Mouse (Mus musculus) small intestine, adult 2 months (tissue): ENCODE results near the gene Krtap5-1.

Experiments
- CTCF ChIP-seq: fragments of 200-500 bp; IDR thresholded peaks from 2 replicates; pipeline ENCODE4 v1.5.1; 2012; ENCODE audit warnings: low read depth, mild to moderate bottlenecking, control low read depth, inconsistent platforms, low read length, moderate library complexity, mixed read lengths; ENCODE audit not compliant: insufficient replicate concordance, insufficient read length; ENCODE audit errors: extremely low read depth
- POLR2A ChIP-seq: fragments of 200-500 bp; IDR thresholded peaks from 2 replicates; pipeline ENCODE4 v1.6.1; 2012; ENCODE audit warnings: low read depth, mild to moderate bottlenecking, control low read depth, inconsistent platforms, low read length, moderate library complexity

GRCm38 (mm10) chr7:142284615-142285080, 12.3 kb downstream of the Krtap5-1 start:
- no peak for TF ChIP-seq POLR2A
- peak; percentile 83; the same call in 1 of the 2 replicates for TF ChIP-seq CTCF
